Mouse (Mus musculus): ENCODE measurements around the gene Abi1.
"Not testable (repeated sequence)": the region's sequence is repeated elsewhere in the genome, so short reads cannot be mapped to it uniquely, and the experiment has no call there.

Gene Abi1

DNA sequence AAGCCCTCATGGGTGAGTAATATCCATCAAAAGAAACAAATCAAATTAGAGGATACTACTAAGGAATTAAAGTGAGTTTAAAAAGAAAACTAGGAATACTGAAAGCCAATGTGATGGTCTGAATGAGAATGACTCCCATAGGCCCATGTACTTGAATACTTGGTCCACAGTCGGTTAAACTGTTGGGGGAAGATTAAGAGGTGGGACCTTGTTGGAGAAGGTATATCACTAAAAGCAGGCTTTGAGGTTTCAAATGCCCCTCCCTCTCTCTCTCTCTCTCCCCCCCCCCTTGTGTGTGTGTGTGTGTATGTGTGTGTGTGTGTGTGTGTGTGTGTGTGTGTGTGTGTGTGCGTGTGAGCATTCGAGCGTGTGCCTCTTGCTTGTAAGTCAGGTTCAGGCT, 9.4 kb downstream of the Abi1 start:
- no peak for DNase-seq (ENCODE audit: low spot score in 2 of 2)

DNA sequence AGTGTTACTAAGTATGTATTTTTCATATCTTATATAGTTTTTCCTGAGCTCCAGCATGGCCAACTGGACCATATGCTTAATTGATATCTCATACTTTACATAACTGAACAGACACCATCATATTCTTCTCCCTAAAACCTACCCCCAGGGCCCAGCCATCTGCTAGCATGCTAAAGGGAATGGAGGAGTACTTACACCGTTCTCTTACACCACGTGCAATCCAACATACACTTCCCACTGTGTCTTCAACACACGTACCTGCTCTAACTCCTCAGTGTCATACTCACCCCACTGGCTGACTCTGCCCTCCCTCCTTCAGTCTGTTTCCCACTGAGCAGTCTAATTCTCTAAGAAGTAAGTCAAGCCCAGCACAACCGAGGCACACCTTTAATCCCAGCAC, 11.2 kb downstream of the Abi1 start:
- no peak for DNase-seq (ENCODE audit: low spot score in 2 of 2)

- no peak for DNase-seq (ENCODE audit: low spot score in 2 of 2)
Observed at GRCm38 (mm10) chr2:23026379-23026778, 13.7 kb downstream of the Abi1 start.

DNA sequence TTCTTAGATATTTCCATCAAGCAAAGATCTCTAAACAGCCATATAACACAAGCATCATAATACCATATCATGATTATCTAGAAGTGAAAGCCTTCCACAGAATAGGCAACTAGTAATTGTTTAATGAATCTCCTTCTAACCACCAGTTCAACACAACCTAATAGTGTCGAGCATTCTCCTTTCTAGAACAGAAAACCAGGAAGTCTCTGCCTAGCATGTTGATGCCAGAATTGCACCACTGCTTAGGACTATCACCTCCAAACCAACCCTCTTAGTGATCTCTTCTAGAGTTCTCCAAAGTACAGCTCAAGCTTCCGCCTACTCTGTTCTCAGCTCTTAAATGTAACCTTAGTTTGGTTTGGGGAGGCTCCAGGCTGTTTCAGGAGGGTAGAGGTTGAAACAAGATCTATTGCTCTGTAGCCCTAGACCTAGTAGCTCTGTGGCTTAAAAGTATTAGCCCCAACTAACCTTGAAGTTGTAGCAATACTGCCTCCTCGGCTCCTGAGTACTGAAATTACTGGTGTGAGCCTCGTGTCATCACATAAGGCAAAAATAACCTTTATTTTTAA, 16.2 kb downstream of the Abi1 start:
- DNase-seq (ENCODE audit: low spot score in 2 of 2) = no peak

- no peak for DNase-seq (ENCODE audit: low spot score in 2 of 2)
Observed at GRCm38 (mm10) chr2:23023023-23023422, 17.0 kb downstream of the Abi1 start.

DNA sequence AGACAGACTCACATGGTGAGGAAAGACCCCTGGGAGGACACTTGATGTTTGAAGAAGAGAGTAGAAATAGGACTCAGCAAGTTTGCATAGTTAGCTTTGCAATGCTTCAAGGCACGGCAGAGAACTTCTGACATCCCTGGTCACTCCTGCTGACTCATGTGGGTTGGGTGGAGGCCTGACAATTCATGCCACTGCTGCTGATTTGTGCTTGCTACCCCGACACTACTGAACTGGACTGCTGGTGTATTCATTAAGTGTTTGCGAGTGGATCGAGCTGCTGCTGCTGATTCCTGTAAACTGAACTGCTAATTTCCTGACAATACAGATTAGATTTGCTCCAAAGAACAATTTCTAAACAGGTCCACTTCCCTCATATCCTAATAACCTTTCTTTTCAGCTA, 18.3 kb downstream of the Abi1 start:
- no peak for DNase-seq (ENCODE audit: low spot score in 2 of 2)

GRCm38 (mm10) chr2:23021320-23021719, 18.7 kb downstream of the Abi1 start:
- no peak for DNase-seq (ENCODE audit: low spot score in 2 of 2)

- no peak for DNase-seq (ENCODE audit: low spot score in 2 of 2)
Observed at GRCm38 (mm10) chr2:23019170-23019569, 20.9 kb downstream of the Abi1 start.

GRCm38 (mm10) chr2:23016121-23016520, 23.9 kb downstream of the Abi1 start:
- no peak for DNase-seq (ENCODE audit: low spot score in 2 of 2)

DNA sequence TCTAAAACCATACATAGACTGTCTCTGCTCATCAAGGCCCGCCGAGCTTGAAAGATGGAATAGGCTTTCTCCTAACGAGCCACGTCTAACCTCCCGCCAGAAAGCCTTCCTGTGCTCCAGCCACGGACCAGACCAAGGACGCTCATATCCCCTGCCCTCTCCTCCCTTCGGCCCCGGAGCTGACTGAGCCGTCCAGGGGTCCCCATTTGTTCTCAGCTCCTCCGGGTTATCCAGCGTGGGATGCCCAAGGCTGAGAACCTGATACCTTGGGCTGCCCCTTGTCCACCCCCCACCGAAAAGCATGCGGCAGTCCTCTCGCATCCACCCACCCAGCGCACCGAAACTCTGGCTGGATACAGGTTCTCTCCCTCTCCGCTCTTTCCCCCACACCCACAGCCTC, 24.7 kb downstream of the Abi1 start:
- no peak for DNase-seq (ENCODE audit: low spot score in 2 of 2)

GRCm38 (mm10) chr2:23014935-23015334, 25.1 kb downstream of the Abi1 start:
- DNase-seq (ENCODE audit: low spot score in 2 of 2) = not testable (repeated sequence)

DNA sequence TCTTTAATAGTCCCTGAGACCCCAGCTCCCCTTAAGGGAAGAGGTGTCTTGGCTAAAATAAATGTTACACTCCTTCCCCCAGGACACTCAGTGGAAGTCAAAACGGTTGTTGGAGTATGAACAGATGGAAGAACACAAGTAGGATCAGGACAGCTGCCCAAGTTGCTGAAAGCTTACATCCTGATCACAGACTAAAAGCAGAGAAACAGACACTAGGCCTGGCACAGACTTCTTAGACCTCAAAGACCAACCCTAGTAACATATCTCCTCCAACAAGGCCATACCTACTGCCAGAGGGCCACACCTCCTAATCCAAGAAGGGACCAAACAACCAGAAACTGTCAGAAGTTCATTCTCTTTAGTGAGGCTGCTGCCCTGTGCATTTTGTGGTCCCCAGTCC, 31.8 kb downstream of the Abi1 start:
- no peak for DNase-seq (ENCODE audit: low spot score in 2 of 2)

GRCm38 (mm10) chr2:23007577-23007976, 32.5 kb downstream of the Abi1 start:
- no peak for DNase-seq (ENCODE audit: low spot score in 2 of 2)

GRCm38 (mm10) chr2:23007149-23007548, 32.9 kb downstream of the Abi1 start:
- DNase-seq (ENCODE audit: low spot score in 2 of 2) = no peak

DNA sequence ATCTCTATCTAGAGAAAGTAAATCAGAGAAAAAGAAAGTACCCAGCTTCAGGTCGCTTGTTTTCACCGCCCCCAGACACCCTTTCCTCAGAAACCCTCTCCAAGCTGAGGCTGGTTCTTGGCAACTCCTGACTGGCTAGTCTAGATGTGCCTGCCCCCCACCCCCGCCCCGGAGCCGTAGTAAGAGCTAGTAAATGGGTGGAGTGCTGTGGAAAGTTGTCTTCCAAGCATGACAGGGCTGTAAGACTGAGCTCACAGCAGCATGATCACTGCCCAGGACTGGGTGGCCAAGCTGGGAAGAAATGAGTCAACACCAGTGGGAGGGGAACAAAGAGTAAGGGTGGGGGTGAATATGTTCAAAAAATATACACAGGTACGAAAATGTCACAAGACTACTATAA, 33.8 kb downstream of the Abi1 start:
- DNase-seq (ENCODE audit: low spot score in 2 of 2) = no peak

DNA sequence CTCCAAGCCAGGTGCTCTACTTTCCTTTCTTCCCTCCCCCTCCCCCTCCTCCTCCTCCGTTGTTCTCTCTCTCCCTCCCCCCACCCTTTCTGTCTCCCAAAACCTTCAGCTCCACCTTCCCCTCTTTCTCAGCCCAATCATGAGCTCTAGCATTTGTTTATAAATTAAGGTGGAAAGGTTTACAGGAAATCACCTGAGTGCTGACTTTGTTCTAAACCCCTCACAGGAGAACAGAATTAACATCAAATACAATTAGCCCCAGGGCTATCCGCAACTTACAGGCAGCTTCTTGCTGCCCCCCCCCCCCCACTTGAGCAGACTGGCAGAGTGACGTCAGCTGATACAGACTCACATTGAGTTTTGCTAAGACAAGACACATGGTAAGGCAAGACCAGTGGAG, 37.4 kb downstream of the Abi1 start:
- DNase-seq (ENCODE audit: low spot score in 2 of 2) = no peak

DNA sequence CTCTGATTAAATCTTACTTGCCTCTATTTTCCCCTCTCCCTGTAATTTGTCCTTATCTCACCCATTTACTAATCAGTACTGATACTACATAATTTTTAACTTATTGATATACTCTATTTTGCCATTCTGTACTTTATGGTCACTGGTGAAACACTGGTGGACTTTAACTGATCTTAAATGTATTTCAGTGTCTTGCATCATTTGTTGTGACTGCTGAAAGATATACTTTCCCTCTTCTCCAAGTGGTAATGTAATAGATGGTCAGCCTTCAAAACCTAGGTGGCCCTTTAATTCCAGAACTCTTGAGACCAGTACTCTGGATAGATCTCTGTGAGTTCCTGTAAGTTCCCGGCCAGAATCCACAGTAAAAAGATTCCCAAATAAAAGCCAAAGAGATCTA, 40.4 kb downstream of the Abi1 start:
- DNase-seq (ENCODE audit: low spot score in 2 of 2) = no peak

- DNase-seq (ENCODE audit: low spot score in 2 of 2) = no peak
Observed at GRCm38 (mm10) chr2:22998804-22999203, 41.2 kb downstream of the Abi1 start.

- DNase-seq (ENCODE audit: low spot score in 2 of 2) = no peak
Observed at GRCm38 (mm10) chr2:22998015-22998414, 42.0 kb downstream of the Abi1 start.

DNA sequence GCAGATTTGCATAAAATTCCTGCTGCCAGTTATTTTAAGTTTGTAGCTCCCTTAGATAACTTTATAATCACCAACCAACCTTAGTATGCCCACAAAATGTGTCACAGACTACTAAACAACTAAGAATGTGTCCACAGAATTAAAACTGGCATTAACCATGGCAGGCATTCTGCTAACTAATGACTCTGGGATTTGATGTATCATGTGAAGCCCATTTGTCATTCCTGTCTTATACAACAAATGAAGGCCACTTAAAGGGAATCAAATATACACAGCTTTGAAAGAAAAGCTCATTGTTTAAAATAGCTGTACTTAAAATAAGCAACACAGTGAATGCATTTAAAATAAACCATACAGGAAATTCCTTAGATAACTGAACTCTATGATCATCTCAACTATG, 44.0 kb downstream of the Abi1 start:
- DNase-seq (ENCODE audit: low spot score in 2 of 2) = no peak

DNA sequence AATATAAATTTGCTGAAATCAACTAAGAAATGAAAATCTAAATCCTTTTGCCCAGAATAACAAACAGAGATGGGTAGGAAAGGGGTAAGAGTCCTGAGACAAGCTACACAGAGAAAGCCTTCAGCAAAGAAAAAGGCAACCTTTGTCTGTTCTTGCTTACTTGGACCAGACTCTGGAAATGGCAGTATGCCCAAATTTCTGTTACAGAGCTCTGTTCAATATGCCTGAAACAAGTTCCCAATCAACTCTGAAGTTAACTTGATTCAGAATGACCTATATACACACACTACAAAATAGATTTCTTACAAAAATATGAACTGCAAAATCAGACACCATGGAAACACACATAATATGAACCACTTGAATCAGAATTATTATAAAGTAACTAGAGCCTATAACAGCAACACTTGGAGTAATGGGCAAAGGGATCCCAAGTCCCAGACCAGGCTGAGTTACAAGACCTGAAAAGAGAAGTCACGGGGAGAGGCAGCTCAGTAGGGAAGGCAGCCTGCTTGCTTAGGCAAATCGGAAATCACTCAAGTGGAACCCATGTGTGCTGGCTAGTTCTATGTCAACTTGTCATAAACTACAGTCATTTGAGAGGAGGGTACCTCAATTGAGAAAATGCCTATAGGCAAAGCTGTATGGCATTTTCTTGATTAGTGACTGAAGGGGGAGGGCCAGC, 53.9 kb downstream of the Abi1 start:
- DNase-seq (ENCODE audit: low spot score in 2 of 2) = peak; percentile 20 to 33

DNA sequence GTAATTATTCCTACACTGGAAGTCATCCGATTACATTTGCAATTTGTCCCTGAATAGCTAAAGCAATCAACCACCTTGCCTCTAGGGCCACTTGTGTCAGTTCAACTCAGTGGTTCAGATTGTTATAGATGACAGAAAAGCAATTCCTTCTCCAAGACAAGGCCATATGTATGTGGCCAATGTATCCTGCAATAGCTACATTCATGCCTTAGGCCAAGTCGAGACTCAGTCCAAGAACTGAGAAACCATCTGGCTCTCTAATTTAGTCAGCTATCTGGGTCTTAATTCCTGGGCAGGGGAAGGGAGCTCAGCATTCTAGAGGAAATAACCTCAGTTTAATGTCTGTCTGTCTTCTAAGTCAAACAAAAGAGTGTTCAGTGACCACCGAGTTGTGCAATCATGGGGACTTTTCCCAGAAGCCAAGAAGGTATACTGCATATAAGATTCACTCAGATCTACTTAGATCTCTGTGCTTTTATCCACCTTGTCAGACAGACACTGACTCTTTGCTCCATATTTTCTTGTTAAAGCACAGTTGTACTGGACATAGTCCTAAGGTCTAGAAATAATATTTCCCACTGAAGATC, 62.6 kb downstream of the Abi1 start:
- no peak for DNase-seq (ENCODE audit: low spot score in 2 of 2)

- DNase-seq (ENCODE audit: low spot score in 2 of 2) = no peak
Observed at GRCm38 (mm10) chr2:22962970-22963369, 77.1 kb downstream of the Abi1 start.

- DNase-seq (ENCODE audit: low spot score in 2 of 2) = peak; percentile 37 to 46
Observed at GRCm38 (mm10) chr2:22962242-22962641, 77.8 kb downstream of the Abi1 start.
